Mouse (Mus musculus): ENCODE measurements around the gene 5031439G07Rik. TPM values are rescaled to one million over a fixed set of nuclear protein-coding genes. Genes with fewer than 3 reads are reported as not detected.

5031439G07Rik gene
- polyA plus RNA-seq, 1 experiment = 0.63 TPM

- Histone ChIP-seq H3K9me3 (ENCODE audit: control insufficient read depth, low read length) (no peaks in the 10 kb centered on the region), H3K4me3 (replicated peaks) (no peak overlapping the region), H3K27me3 (ENCODE audit: control insufficient read depth) (peaks cover 37% of the 10 kb centered on the region), H3K36me3 (ENCODE audit: control insufficient read depth) (no peaks in the 10 kb centered on the region), H3K4me1 (ENCODE audit: control insufficient read depth) (peaks cover 17% of the 10 kb centered on the region)
- TF ChIP-seq TAL1 (IDR thresholded peaks at IDR 0.05; ENCODE audit: low read length) = no peak
- no peak for TF ChIP-seq GATA1 (IDR thresholded peaks at IDR 0.05; ENCODE audit: low read length)
These were observed 2.7 kb downstream of the 5031439G07Rik start for GRCm38 (mm10) chr15:84985516-84986160.

- H3K9me3 ChIP-seq (ENCODE audit: control insufficient read depth, low read length) = no peaks in the 10 kb centered on the region
- no peak overlapping the region for H3K4me3 ChIP-seq (replicated peaks)
- peaks cover 17% of the 10 kb centered on the region for H3K4me1 ChIP-seq (ENCODE audit: control insufficient read depth)
- peaks cover 32% of the 10 kb centered on the region for H3K27me3 ChIP-seq (ENCODE audit: control insufficient read depth)
- TF ChIP-seq TAL1 (IDR thresholded peaks at IDR 0.05; ENCODE audit: low read length) = no peak
- no peak for TF ChIP-seq GATA1 (IDR thresholded peaks at IDR 0.05; ENCODE audit: low read length)
- H3K36me3 ChIP-seq (ENCODE audit: control insufficient read depth) = no peaks in the 10 kb centered on the region
These were observed 4.6 kb downstream of the 5031439G07Rik start for GRCm38 (mm10) chr15:84983721-84984120.

- Histone ChIP-seq H3K36me3 (ENCODE audit: control insufficient read depth) (no peaks in the 10 kb centered on the region), H3K9me3 (ENCODE audit: control insufficient read depth, low read length) (no peaks in the 10 kb centered on the region), H3K4me1 (ENCODE audit: control insufficient read depth) (peaks cover 9% of the 10 kb centered on the region), H3K27me3 (ENCODE audit: control insufficient read depth) (peaks cover 26% of the 10 kb centered on the region), H3K4me3 (replicated peaks) (no peak overlapping the region)
- TF ChIP-seq TAL1 (IDR thresholded peaks at IDR 0.05; ENCODE audit: low read length) (no peak), GATA1 (IDR thresholded peaks at IDR 0.05; ENCODE audit: low read length) (no peak)
These were observed 5.5 kb downstream of the 5031439G07Rik start for GRCm38 (mm10) chr15:84982888-84983287.

GRCm38 (mm10) chr15:84981609-84982313 lies 6.6 kb downstream of the 5031439G07Rik start:
- Histone ChIP-seq H3K27me3 (ENCODE audit: control insufficient read depth) (peaks cover 17% of the 10 kb centered on the region), H3K4me3 (replicated peaks) (no peak overlapping the region), H3K36me3 (ENCODE audit: control insufficient read depth) (no peaks in the 10 kb centered on the region), H3K4me1 (ENCODE audit: control insufficient read depth) (no peaks in the 10 kb centered on the region), H3K9me3 (ENCODE audit: control insufficient read depth, low read length) (no peaks in the 10 kb centered on the region)
- no peak for TF ChIP-seq TAL1 (IDR thresholded peaks at IDR 0.05; ENCODE audit: low read length)
- TF ChIP-seq GATA1 (IDR thresholded peaks at IDR 0.05; ENCODE audit: low read length) = no peak

- no peaks in the 10 kb centered on the region for H3K9me3 ChIP-seq (ENCODE audit: control insufficient read depth, low read length)
- no peaks in the 10 kb centered on the region for H3K4me1 ChIP-seq (ENCODE audit: control insufficient read depth)
- no peaks in the 10 kb centered on the region for H3K27me3 ChIP-seq (ENCODE audit: control insufficient read depth)
- TF ChIP-seq GATA1 (IDR thresholded peaks at IDR 0.05; ENCODE audit: low read length) (no peak), TAL1 (IDR thresholded peaks at IDR 0.05; ENCODE audit: low read length) (no peak)
- no peak overlapping the region for H3K4me3 ChIP-seq (replicated peaks)
- H3K36me3 ChIP-seq (ENCODE audit: control insufficient read depth) = no peaks in the 10 kb centered on the region
These were observed 12.6 kb downstream of the 5031439G07Rik start for GRCm38 (mm10) chr15:84975729-84976128.

- TF ChIP-seq GATA1 (IDR thresholded peaks at IDR 0.05; ENCODE audit: low read length) = no peak
- no peak for TF ChIP-seq TAL1 (IDR thresholded peaks at IDR 0.05; ENCODE audit: low read length)
- Histone ChIP-seq H3K4me1 (ENCODE audit: control insufficient read depth) (no peaks in the 10 kb centered on the region), H3K36me3 (ENCODE audit: control insufficient read depth) (no peaks in the 10 kb centered on the region), H3K4me3 (replicated peaks) (no peak overlapping the region), H3K9me3 (ENCODE audit: control insufficient read depth, low read length) (no peaks in the 10 kb centered on the region; the same call in 1 of the 2 replicates), H3K27me3 (ENCODE audit: control insufficient read depth) (no peaks in the 10 kb centered on the region)
These were observed 14.8 kb downstream of the 5031439G07Rik start for GRCm38 (mm10) chr15:84973544-84973871.

- Histone ChIP-seq H3K4me3 (replicated peaks) (no peak overlapping the region), H3K27me3 (ENCODE audit: control insufficient read depth) (no peaks in the 10 kb centered on the region), H3K9me3 (ENCODE audit: control insufficient read depth, low read length) (no peaks in the 10 kb centered on the region; the same call in 1 of the 2 replicates), H3K36me3 (ENCODE audit: control insufficient read depth) (no peaks in the 10 kb centered on the region), H3K4me1 (ENCODE audit: control insufficient read depth) (no peaks in the 10 kb centered on the region)
- TF ChIP-seq TAL1 (IDR thresholded peaks at IDR 0.05; ENCODE audit: low read length) = no peak
- TF ChIP-seq GATA1 (IDR thresholded peaks at IDR 0.05; ENCODE audit: low read length) = no peak
These were observed 15.3 kb downstream of the 5031439G07Rik start for GRCm38 (mm10) chr15:84972860-84973543.

GRCm38 (mm10) chr15:84968534-84968933 lies 19.8 kb downstream of the 5031439G07Rik start:
- Histone ChIP-seq H3K27me3 (ENCODE audit: control insufficient read depth) (no peaks in the 10 kb centered on the region), H3K4me1 (ENCODE audit: control insufficient read depth) (no peaks in the 10 kb centered on the region), H3K4me3 (replicated peaks) (no peak overlapping the region), H3K36me3 (ENCODE audit: control insufficient read depth) (no peaks in the 10 kb centered on the region), H3K9me3 (ENCODE audit: control insufficient read depth, low read length) (no peaks in the 10 kb centered on the region; the same call in 1 of the 2 replicates)
- TF ChIP-seq GATA1 (IDR thresholded peaks at IDR 0.05; ENCODE audit: low read length) (no peak), TAL1 (IDR thresholded peaks at IDR 0.05; ENCODE audit: low read length) (no peak)
